Mouse (Mus musculus) urinary bladder, postnatal 4 days (tissue): ENCODE data around the gene Zfp385a.

Experiments
- DNase-seq, 2 experiments: peaks; one replicate each; pipeline ENCODE4 v3.0.0; 2021 to 2022; ENCODE audit warnings: low spot score in 2 of 2

Gene Zfp385a

DNA sequence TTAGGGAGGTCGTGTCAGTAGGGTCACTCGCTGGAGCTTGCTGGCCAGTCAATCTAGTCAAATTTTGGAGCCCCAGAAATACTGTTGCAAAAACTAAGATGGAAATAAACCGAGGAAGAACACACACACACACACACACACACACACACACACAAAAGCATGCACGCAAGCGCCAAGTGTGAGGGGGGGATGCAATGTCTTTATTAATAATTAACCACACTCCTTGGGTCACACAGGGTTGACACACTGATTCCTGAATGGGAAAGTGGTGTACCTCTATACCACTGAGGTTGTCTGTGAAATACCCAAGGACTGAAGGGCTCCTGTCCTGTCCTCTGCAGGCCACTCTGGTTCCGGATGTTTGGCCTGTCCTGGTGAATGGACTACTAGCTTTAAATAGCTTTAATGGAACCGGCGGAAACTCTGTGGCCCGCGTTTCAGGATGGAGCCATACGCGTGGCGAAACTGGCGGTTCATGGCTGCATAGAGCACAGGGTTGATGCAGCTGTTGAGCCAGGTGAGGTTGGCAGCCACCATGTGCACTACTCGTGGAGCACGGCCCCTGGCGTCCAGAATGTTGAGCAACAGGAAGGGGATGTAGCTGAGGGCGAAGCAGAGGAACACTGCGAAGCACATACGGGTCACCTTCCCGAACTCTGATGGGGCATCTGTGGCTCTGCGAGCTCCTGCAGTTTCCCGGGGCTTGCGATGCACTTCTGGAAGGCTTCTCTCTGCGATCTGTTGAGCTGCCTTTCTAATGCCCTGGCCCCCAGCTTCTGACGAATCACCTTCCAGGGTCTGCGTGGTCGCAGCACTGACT is 31.6 kb downstream of the Zfp385a start:
- no peak for DNase-seq

DNA sequence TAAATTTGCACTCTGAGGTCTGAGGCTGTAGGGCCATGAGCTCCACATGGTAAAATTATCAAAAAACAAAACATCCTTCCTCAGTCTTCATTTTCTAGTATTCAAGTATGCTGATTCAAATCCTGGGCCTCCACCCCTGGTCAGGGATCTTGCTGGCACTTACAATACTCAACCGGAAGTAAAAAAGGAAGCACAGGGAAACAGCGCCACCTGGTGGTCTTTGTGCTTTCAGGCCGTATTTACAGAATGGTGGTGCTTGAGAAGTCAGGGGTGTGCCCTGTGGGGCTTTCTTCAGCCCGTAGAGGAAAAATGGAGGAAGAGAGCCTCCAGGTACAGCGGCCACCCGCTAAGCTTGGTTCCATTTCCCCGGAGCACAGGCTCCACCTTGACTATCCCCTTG is 32.8 kb downstream of the Zfp385a start:
- DNase-seq: peak; percentile 84 to 94

DNA sequence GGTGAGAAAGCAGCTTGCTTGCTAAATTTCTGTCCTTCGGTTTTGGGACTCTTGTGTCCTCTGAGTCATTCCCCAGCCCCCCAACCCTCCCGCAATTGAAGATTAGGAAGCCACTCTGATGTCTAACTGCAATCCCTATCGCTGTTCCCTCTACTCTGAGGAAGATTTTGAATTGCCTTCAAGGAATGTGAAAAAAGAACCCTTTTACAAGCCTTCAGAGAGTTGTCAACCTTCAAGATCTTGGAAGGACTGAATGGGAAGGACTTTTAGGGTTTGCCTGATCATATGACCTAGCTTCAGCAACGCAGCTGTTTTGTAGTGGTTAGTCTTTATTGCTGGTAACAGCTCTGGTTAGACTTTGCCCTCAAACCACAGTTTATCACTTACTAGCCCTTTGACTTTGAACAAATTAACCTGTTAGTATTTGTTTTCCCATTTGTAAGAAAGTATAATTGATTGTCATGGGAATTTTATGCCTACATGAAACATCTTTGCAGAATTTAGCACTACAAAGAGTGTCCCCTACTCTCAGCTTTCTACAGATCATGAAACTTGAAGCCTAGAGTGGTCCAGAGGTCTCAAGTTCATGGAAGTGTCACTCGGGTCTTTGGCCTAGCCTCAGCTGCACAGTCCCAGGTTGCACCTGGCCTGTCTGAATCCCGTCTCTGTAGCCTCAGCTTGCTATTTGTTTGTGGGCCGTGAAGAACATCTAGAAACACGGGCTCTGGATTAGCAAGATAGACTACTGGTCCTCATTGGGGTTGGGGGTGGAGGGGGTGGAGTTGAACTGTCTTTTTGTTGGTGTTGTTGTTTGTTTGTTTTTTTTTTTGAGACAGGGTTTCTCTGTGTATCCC is 33.9 kb downstream of the Zfp385a start:
- no peak for DNase-seq

DNA sequence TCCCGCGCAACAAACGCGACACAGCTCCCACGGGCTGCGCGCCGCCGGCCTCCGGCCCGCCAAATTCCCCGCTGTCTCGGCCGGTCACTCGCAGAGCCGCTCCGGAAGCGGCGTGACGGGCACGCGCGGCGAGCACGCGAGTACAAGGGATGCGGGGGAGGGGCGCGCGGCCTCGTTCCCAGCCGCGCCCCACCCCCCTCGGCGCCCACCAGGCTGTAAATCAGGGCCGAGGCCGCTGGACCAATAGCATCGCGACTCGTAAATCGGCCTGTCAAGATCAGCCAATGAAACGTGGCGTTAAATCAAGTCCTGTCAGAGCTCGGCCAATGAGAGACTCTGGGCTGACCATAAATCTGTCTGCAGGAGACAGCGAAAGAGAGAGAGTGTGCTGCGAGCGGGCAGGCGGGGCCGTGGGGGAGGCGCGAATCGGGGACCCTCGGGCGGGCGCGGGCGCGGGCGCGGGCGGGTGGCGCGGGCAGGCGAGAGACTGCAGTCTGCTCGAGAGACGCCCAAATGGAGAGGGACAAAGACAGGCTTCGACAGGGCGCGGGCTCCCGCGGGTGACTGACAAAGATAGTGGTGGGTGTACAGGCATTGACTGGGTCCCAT is 34.7 kb downstream of the Zfp385a start:
- peak; percentile 93 to 94 for DNase-seq

DNA sequence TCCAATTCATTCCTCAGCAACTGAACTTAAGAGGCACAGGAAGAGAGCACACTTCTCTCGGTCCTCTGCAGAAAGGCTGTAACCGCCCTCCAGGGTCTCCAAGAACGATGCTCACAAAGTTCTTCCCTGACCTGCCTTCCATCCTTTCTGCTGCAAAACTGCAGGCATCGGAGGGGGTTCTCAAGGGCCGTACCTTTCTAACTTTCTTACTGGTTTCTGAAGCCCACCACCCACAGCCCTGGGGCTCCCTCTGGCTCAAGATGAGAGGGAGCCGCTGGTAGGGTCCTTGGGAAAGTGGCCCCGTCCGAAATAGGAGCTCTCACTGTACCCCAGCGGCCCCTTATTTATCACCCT is 35.3 kb downstream of the Zfp385a start:
- no peak for DNase-seq

DNA sequence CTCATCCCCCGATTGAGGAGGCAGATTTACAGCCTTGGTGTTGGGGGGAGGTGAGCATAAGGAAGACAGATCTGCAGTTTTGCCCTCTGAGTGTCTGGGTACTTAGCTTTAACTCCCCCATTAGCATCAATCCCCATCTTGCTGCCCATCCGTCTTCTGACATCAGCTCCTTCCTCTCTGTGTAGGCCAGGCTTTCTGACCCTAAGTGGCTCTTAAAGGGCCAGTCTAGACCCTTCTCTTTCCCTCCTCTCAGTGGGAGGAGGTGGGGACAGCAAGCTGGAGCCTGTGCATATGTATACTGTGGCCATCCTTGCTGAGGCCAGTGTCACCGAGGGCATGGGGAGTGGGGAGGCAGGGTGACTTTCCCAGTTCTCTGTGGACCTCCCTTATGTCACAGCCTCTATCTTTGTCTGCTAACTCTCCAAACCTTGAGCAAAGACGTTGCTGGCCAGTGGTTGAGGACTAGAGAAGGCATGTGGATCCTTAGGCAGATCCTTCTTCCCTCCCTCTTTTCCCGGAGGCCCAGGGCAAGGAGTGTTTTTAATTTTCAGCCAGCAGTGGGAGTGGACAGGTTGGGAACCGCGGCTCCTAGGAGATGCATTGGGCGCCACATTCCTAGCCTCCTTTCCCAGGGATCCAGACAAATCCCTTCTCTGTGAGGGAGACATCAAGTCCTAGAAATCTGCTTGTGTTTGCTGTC is 35.8 kb downstream of the Zfp385a start:
- DNase-seq: peak in 1 of 2 experiments; percentile 38

DNA sequence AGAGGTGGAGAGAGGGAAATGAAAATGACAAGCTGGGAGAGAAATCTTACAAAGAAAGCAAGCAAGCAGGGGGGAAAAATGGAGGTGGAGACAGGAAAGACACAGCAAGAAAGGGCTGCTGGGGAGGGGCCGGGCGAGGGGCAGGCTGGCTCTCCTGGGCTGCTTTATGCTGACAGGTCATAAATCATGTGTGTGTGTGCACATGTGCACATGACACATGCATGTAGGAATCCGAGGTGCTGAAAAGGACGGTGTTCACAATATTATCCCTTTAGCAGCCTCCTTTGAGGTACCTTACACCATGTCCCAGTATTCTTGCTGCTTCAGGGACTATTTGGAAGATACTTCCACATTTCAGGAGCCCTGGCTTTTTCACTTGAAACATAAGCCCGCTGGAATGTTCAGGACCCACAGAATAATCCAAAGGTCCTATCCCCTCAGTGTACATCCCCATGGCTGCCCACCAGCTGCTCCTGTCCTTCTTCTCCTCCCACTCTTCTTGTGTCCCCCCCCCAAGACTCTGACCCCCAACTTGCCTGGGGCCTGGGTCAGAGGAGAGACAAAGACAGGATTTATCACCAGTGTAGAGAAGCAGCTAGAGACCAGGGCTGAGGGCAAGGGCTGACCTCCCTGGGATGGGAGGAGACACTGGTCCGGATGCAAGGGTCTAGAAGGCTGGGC is 37.4 kb downstream of the Zfp385a start:
- no peak for DNase-seq

DNA sequence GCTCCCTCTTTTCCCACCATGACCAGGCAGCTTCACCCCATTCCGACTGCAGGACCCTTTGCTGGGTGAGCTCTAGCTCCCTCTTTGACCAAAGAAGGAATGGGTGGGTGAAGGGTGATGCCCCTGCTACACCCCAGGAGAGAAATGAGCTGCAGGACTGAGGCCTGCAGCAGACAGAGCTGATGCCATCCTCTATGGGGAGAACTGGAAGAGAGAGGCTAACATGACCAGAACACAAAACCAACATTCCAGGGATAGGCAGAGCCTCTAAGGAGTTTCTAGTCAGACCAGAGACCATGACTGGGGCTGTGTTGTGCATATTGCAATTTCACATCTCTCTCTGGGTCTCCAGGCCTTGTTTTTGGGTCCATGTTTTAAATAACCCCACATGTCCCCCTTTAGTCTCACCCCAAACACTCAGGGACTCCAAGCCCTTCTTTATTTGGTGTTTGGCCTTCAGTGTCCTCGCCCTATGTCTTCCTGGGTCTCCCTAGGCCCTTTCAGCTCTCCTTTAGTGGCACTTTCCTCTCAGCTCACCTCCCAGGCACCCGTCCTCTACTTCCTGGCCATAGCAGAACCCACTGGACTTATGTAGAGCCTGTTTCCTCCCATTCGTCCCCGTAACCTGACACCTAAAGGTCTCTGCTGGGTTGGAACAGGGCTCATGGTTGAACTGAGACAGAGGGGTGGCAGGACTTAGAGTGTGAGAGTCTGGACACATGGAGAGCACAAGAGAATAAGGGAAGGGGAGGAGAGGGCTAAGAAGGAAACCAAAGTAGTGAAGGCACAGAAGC is 38.1 kb downstream of the Zfp385a start:
- DNase-seq: no peak

DNA sequence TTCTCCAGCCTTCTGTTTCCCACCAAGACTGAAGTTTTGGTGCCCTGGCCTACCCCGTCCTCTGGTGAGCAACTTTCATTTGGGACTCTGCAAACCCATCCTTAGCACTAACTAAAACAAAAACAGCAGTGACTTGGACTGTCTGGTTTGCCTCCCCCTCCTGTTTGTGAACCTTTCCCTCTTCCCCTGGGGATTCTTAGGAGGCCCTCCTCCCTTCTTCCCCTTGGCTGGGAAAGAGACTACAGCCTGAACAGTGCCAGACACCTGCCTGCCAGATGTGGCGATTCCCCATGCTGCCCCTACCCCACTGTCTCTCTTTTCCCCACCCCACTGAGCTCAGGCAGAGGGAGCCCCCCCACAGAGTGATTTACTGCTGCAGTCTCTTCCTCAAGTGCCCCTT is 38.8 kb downstream of the Zfp385a start:
- peak in 1 of 2 experiments; percentile 35 for DNase-seq

DNA sequence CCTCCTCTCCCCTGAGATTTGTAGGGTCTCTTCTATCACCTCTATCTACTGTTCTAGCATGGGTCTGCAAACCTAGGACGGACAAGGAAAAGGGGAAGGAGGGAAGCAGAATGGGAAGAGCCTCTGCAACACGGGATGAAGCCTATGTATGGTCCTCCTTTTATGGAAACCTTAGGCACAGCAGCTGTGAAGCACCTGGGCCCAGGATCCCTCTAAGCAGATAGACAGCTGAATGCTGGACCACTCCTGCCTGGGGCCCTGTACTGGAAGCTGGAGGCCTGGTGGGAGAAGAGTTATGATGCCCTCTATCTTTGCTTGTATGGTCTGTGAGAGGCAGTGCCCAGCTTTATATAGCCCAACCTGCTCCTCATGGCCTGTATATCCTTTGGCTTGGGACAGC is 39.3 kb downstream of the Zfp385a start:
- DNase-seq: no peak

DNA sequence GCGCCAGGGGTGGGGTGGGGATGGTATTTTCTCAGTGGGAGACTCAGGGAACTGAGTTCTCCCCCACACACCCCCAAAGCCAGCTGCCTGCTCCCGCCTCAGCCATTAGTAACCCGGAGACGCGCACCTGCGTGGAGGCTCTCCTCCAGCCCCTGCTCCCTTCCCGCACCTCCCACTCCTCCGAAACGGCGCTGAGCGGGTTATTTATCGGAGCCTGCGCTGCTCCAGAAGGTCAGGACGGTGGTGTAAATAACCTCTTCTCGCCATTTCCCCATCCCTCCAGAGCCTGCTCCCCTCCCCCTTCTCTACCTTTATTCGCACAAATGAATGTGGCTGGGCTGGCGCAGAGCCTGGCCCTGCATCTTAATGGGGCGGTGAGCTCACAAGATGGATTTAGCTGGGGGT is 39.8 kb downstream of the Zfp385a start:
- no peak for DNase-seq

DNA sequence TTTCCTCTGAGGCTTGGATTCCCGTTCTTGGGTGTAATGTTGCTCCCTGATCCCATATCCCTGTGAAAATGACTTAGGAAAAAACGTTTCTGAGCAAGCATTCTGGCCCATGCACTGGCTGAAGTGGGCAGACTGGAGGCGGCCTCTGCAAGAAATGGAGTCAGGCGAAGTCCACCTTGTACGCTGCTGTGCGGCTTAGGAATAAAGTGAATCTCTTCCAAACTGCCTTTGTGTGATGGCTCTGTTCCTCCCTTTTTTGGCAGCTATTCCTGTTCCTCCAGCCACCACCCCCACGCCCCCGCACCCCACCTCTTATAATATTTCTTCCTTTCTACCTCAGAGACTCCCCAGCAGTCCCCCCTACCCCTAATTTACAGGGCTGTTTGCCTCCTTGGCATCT is 40.2 kb downstream of the Zfp385a start:
- DNase-seq: no peak

DNA sequence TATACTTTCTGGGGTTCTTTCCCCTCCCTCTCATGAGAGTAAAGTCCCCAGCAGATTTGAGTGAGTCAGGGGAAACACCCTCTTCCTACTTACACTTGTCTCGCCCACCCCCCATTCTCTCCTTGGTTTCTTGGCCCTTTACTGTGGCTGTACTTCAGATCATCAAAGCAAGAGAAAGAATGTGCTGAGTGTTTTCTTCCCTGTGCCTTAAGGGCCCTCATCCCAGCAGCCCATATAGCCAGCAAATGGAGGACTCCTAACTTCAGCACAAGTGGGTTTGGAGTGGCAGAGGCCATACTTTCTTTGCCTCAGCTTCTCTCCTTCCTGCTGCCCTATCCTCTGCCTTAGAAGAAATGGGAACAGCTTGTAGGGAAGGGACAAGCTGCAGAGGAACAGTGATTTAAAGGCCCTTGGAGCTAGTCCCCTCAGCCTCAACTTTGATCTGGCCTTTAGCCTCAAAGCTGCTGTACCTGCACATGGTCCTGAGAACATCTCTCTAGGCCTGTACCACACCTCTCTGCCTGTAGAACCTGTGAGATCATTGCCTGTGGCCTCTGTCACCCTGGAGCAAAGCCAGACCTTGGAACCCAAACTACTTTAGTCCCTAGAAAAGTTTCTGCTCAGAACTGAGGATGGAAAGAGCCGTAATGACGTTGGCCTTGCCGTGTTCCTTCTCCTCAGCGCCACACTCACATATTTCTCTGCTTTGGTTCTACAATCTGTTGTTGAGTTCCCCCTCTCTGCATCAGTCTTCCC is 40.9 kb downstream of the Zfp385a start:
- no peak for DNase-seq

DNA sequence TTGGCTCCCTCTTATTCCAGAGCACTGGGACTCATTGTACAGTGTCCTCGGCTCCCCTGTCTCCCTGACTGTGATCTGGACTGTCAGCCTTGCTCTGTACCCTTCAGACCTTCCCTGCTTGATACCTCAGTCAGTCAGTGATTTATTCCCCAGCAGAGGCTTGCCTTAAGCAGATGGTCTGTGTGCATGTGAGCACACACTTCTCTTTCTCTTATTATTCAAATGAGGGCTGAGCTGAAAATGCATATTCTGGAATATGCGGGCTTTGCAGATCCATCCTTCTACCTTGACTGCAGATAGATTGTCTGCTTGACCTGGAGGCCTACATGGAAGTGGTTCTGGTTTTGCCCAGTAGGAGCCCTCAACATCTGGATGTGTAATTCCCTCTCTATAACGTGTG is 41.9 kb downstream of the Zfp385a start:
- DNase-seq: no peak

DNA sequence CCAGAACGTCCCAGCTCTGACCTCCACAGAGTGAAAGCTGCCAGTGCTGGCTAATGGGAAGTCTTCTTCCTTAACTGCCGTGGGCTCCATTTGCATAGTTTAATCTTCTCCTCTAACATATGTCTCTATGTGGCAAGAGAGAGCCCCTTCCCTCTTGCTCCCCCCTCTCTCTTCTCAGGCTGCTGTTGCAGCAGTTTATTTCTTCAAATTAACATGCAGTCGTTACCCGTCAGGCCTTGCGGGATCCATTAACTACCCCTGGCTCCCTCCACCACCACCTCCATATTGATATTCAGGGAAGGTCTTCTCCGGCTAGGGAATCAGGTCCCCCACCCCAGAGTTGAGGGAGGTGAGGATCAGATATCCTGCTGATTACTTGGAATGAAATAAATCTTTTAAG is 42.6 kb downstream of the Zfp385a start:
- no peak for DNase-seq

DNA sequence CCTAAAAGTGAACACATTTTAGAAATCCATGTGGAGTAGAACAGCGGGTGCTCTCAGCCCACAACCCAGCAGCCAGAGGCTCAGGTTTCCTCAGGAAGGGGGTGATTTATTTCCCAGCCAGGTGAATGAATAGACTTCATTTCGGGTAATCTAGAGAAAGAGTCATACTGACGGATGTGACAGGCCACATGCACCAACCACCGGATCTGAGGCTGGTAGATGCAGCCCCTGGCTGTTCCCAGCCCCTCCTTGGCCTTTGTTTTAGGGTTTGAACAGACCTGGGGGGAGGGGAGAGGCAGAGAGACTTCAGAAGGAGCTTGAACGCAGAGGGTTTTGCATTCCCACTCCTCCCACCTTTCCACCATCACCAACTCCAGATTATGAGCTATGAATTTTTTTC is 44.0 kb downstream of the Zfp385a start:
- DNase-seq: no peak

DNA sequence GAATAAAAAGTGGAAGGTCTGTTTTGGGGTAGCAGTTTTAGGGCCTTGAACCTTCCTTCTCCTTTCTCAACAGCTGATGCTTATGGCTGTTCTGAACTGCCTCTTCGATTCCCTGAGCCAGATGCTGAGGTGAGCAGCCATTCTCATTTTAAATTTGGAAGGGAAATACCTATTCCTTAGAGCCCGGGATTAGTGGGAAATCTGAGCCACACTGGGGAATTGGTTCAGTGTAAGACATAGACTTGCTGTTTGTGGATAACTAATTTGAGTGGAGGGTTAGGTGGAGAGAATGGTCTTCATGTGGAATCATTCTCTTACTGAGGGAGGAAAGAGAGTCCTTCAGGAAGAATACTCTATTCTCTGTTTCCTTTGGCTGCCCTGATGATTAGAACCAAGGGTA is 45.2 kb downstream of the Zfp385a start:
- DNase-seq: no peak

DNA sequence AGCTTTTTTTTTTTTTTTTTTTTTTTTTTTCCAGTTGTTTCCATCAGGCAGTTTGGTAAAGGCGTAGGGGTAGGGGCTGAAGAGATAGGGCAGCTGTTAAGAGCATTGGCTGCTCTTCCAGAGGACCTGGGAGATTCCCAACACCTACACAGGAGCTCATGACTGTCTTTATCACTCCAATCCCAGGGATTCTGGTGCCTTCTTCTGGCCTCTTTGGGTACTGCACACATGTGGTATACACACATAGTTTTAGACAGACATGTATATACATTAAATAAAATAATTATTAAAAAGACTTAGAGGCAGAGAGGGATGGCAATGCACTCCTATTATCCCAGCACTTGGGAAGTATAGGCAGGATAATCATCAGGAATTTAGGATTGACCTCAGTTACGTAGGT is 46.5 kb downstream of the Zfp385a start:
- DNase-seq: no peak

DNA sequence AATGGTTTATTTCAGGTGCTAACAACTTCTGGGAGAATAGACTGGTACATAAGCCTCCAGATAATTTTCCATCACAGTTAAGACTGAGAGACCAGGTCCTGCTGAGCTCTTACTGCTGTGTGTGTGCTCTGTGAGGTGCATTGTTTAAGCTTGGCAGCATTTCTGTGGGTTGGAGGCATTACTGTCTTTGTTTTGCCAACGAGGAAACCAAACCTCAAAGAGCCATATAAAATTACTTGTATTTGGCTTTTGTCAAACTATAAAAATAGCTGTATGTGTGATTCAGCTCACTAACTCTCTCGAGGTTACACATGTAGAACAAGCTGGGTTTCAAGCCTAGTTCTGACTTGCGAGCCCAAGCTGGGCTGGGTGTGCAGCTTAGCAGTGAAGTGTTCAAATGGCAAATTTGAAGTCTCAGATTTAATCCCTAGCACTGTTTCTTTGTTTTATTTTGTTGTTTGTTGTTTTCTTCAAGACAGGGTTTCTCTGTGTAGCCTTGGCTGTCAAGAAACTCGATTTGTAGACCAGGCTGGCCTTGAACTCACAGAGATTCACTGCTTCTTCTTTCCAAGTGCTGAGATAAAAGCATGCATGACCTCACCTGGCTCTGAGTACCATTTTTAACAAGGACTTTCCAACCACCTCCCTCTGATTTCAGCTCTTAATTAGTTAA is 47.1 kb downstream of the Zfp385a start:
- no peak for DNase-seq
